Mouse (Mus musculus): ENCODE measurements at regions not wholly inside any gene's neighbourhood (a gene's known extent, or its start where the extent isn't known, plus 50 kb on each side); places are given as distances from the start of the nearest gene placed in this dataset.

- no peak for DNase-seq (ENCODE audit: low read depth, low spot score)
Measured at GRCm38 (mm10) chr1:73799246-73799645, 325.0 kb downstream of the Tns1 start.

GRCm38 (mm10) chr1:73797858-73798257, 326.4 kb downstream of the Tns1 start:
- no peak for DNase-seq (ENCODE audit: low read depth, low spot score)

- no peak for DNase-seq (ENCODE audit: low read depth, low spot score)
Measured at GRCm38 (mm10) chr1:73797413-73797812, 326.8 kb downstream of the Tns1 start.

GRCm38 (mm10) chr1:73793871-73794270, 330.4 kb downstream of the Tns1 start:
- no peak for DNase-seq (ENCODE audit: low read depth, low spot score)

- no peak for DNase-seq (ENCODE audit: low read depth, low spot score)
Measured at GRCm38 (mm10) chr1:73793256-73793655, 331.0 kb downstream of the Tns1 start.

GRCm38 (mm10) chr1:73792311-73792710, 331.9 kb downstream of the Tns1 start:
- no peak for DNase-seq (ENCODE audit: low read depth, low spot score)

GRCm38 (mm10) chr1:73787666-73788065, 336.6 kb downstream of the Tns1 start:
- no peak for DNase-seq (ENCODE audit: low read depth, low spot score)

GRCm38 (mm10) chr1:73787224-73787623, 337.0 kb downstream of the Tns1 start:
- DNase-seq (ENCODE audit: low read depth, low spot score), result no peak

- DNase-seq (ENCODE audit: low read depth, low spot score), result no peak
Measured at GRCm38 (mm10) chr1:73783303-73783702, 340.9 kb downstream of the Tns1 start.

GRCm38 (mm10) chr1:73782871-73783270, 341.4 kb downstream of the Tns1 start:
- no peak for DNase-seq (ENCODE audit: low read depth, low spot score)

GRCm38 (mm10) chr1:73771773-73772172, 352.5 kb downstream of the Tns1 start:
- DNase-seq (ENCODE audit: low read depth, low spot score), result no peak

GRCm38 (mm10) chr1:73770631-73771030, 353.6 kb downstream of the Tns1 start:
- DNase-seq (ENCODE audit: low read depth, low spot score), result no peak

- no peak for DNase-seq (ENCODE audit: low read depth, low spot score)
Measured at GRCm38 (mm10) chr1:73764611-73765333, 359.5 kb downstream of the Tns1 start.

GRCm38 (mm10) chr1:73758110-73759061, 365.9 kb downstream of the Tns1 start:
- no peak for DNase-seq (ENCODE audit: low read depth, low spot score)

- DNase-seq (ENCODE audit: low read depth, low spot score), result no peak
Measured at GRCm38 (mm10) chr1:73755791-73756190, 368.5 kb downstream of the Tns1 start.

- no peak for DNase-seq (ENCODE audit: low read depth, low spot score)
Measured at GRCm38 (mm10) chr1:73754928-73755327, 369.3 kb downstream of the Tns1 start.

- DNase-seq (ENCODE audit: low read depth, low spot score), result no peak
Measured at GRCm38 (mm10) chr1:73753157-73753556, 371.1 kb downstream of the Tns1 start.

- no peak for DNase-seq (ENCODE audit: low read depth, low spot score)
Measured at GRCm38 (mm10) chr1:73748702-73749101, 375.5 kb downstream of the Tns1 start.

- no peak for DNase-seq (ENCODE audit: low read depth, low spot score)
Measured at GRCm38 (mm10) chr1:73744555-73745234, 379.6 kb downstream of the Tns1 start.

GRCm38 (mm10) chr1:73743737-73744554, 380.3 kb downstream of the Tns1 start:
- DNase-seq (ENCODE audit: low read depth, low spot score), result no peak

GRCm38 (mm10) chr1:73737083-73737482, 387.2 kb downstream of the Tns1 start:
- DNase-seq (ENCODE audit: low read depth, low spot score), result no peak

Data from retina, postnatal 7 days (tissue).